Mouse (Mus musculus): ENCODE data around the gene Atxn2.

- TF ChIP-seq ZC3H11A (IDR thresholded peaks at IDR 0.05; ENCODE audit: borderline replicate concordance, low read depth, low read length): no peak
- no peak for TF ChIP-seq HCFC1 (IDR thresholded peaks at IDR 0.05; ENCODE audit: borderline replicate concordance, insufficient read depth, low read length)
- no peak for TF ChIP-seq MAFK (IDR thresholded peaks at IDR 0.05; ENCODE audit: insufficient read depth, low read depth, low read length)
These were observed 110.4 kb downstream of the Atxn2 start for GRCm38 (mm10) chr5:121821552-121821951.
